Mouse (Mus musculus): ENCODE data around the gene Tmem178b. TPM values are rescaled to one million over a fixed set of nuclear protein-coding genes. Genes with fewer than 3 reads are reported as not detected.
A peak's percentile ranks its signal among the peaks of the same experiment; 100 is the strongest.

The Tmem178b gene
- polyA plus RNA-seq, 1 experiment from 2014 or later = 7.3 TPM

DNA sequence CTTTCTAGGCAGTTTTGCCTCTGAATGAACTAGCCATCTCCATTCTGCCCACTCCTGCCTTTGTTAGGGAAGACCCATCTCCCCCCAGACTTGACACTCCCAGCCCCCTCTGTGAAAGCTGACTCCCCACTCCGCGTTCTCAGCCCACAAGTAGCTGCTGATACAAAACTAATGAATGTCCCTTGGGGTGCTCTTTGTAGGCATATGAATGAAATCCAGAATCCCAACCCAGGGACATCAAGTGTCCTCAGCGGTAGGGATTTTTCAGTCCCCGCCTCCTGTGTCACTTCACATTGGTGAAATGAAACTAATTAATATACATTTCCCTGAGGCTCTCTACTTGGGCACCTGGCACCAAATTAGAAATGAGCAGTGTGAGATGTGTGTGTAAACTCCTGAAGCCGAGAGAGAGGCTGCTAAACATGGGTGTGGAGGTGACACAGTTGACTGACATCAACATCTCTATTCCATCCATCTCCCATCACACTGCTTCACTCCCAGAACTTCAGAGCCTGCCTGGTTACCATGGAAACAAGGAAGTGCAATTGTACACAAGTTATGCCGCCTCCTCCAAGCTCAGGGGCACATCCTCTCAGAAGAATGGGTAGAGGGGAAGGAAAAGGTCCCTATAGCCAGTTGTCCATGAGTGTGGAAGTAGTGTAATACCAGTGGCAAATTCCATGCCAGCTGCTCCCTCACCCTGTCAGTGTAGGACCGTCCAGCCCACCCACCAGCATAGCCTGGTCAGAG lies 142.8 kb downstream of the Tmem178b start:
- DNase-seq (ENCODE audit: low spot score) (no peak), ATAC-seq (ENCODE audit: insufficient read depth, low FRiP score, low TSS enrichment) (no peak)
- peaks cover 3% of the 10 kb centered on the region; the same call in 1 of the 2 replicates for H3K4me1 ChIP-seq (ENCODE audit: control insufficient read depth, insufficient read depth, low read length)
- no peaks in the 10 kb centered on the region for H3K36me3 ChIP-seq (ENCODE audit: control insufficient read depth, insufficient read depth, low read length)
- no peaks in the 10 kb centered on the region for H3K27me3 ChIP-seq (ENCODE audit: control insufficient read depth, insufficient read depth, low read length)
- H3K27ac ChIP-seq (ENCODE audit: low read depth, low read length) = no peak overlapping the region
- H3K4me2 ChIP-seq (ENCODE audit: low read depth) = no peak overlapping the region
- H3K4me3 ChIP-seq (ENCODE audit: low read depth, low read length) = no peak overlapping the region
- WGBS = 47% methylated on average over 7 of the region's 7 CpGs
- H3K9ac ChIP-seq (ENCODE audit: low read length) = no peak overlapping the region
- no peaks in the 10 kb centered on the region for H3K9me3 ChIP-seq (ENCODE audit: control insufficient read depth, low read length)

DNA sequence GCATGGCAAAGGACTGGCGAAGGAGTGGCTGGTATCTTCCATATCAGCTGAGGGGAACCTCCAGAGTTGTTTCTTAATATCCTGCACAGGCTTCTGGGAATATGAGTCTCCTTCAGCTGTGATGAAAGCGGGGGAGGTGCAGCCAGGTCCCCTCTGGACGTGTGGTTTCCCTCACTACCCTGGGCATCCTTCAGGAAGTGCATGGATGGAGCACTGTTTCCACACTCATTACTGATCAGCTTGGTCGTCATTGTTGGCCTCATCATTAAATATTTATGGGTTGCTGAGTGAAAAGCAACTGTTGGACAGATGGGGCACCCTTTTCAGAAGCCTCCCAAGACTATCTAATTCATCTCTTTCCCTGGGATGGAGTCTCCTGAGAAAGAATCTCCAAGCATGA lies 146.3 kb downstream of the Tmem178b start:
- Histone ChIP-seq H3K9ac (ENCODE audit: low read length) (no peak overlapping the region), H3K4me3 (ENCODE audit: low read depth, low read length) (no peak overlapping the region), H3K27me3 (ENCODE audit: control insufficient read depth, insufficient read depth, low read length) (no peaks in the 10 kb centered on the region), H3K27ac (ENCODE audit: low read depth, low read length) (no peak overlapping the region), H3K4me1 (ENCODE audit: control insufficient read depth, insufficient read depth, low read length) (peaks cover 7% of the 10 kb centered on the region; the same call in 1 of the 2 replicates), H3K9me3 (ENCODE audit: control insufficient read depth, low read length) (no peaks in the 10 kb centered on the region), H3K4me2 (ENCODE audit: low read depth) (no peak overlapping the region), H3K36me3 (ENCODE audit: control insufficient read depth, insufficient read depth, low read length) (no peaks in the 10 kb centered on the region)
- ATAC-seq (ENCODE audit: insufficient read depth, low FRiP score, low TSS enrichment) (peak; percentile 86), DNase-seq (ENCODE audit: low spot score) (peak; percentile 61)
- 39% methylated on average over 4 of the region's 4 CpGs for WGBS

DNA sequence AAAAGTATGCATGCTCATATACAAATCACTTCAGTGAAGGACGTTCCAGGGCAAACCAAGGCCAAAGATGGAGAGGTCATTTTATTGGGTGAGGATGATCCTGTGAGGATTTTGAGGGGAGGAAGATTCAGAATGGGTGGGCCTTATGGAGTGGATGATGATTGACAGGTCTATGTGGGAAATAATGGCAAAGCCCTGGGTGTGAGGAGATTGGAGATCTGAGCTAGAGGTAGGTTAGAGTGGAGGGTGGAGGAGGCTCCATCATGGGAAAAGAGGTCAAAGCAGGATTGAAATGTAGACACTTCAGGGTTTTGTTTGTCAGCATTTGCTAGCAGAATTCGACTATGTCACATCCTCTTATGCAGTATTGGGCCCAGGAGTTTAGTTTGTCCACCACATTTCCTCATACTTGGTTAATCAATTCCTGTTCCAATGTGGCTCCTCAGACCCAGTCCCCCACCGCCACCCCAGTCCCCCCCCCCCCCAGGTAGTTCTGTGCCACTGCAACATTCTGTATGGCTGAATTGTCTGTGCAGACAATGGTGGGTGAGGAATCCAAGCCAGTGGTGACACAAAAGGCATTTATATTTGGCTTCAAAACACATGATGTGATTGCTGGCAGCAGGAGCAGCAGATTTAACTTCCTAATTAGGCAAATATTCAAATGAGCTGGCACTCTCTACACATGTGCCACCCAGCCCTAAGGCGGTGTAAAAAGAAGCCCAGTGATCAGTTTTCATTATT lies 150.7 kb downstream of the Tmem178b start:
- Histone ChIP-seq H3K27ac (ENCODE audit: low read depth, low read length) (0 out of 2 replicates have a peak overlapping the region, but pooled peaks have one; percentile 14), H3K36me3 (ENCODE audit: control insufficient read depth, insufficient read depth, low read length) (no peaks in the 10 kb centered on the region), H3K4me1 (ENCODE audit: control insufficient read depth, insufficient read depth, low read length) (peaks cover 4% of the 10 kb centered on the region; the same call in 1 of the 2 replicates), H3K9me3 (ENCODE audit: control insufficient read depth, low read length) (no peaks in the 10 kb centered on the region), H3K27me3 (ENCODE audit: control insufficient read depth, insufficient read depth, low read length) (no peaks in the 10 kb centered on the region), H3K9ac (ENCODE audit: low read length) (no peak overlapping the region), H3K4me3 (ENCODE audit: low read depth, low read length) (no peak overlapping the region), H3K4me2 (ENCODE audit: low read depth) (no peak overlapping the region)
- 80% methylated on average over 4 of the region's 4 CpGs for WGBS
- ATAC-seq (ENCODE audit: insufficient read depth, low FRiP score, low TSS enrichment) = peak; percentile 45; the same call in 1 of the 2 replicates
- DNase-seq (ENCODE audit: low spot score) = no peak

DNA sequence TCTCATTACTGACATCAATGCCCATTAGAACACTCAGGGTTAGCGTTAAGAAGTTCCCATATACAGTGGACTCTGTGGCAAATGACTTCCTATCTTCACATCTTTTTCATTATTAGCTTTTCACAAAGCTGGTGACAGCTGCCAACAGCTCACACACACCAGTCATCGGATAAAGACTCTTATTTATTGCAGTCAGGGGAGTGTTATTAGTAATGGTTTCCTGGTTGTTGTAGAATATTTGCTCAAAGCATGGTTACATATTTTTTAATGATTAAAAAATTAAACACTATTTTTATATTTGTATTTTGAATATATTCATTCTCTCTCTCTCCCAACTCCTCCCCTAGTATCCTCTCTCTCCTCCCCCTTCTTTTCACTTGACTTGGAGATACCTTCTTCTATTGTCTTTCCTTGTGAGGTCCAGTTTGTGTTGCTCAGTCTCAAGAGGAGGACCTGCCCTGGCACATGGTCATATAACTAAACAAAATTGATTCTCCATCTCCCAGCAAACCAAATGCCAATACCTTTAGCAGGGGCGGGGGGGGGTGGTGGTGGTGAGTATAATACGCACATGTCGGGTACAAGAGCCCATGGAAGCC lies 151.4 kb downstream of the Tmem178b start:
- no peak overlapping the region for H3K9ac ChIP-seq (ENCODE audit: low read length)
- no peak overlapping the region for H3K4me2 ChIP-seq (ENCODE audit: low read depth)
- WGBS = 79% methylated on average over 5 of the region's 5 CpGs
- ATAC-seq (ENCODE audit: insufficient read depth, low FRiP score, low TSS enrichment) = no peak
- H3K27me3 ChIP-seq (ENCODE audit: control insufficient read depth, insufficient read depth, low read length) = no peaks in the 10 kb centered on the region
- peaks cover 4% of the 10 kb centered on the region; the same call in 1 of the 2 replicates for H3K4me1 ChIP-seq (ENCODE audit: control insufficient read depth, insufficient read depth, low read length)
- 0 out of 2 replicates have a peak overlapping the region, but pooled peaks have one; percentile 14 for H3K27ac ChIP-seq (ENCODE audit: low read depth, low read length)
- no peaks in the 10 kb centered on the region for H3K36me3 ChIP-seq (ENCODE audit: control insufficient read depth, insufficient read depth, low read length)
- H3K4me3 ChIP-seq (ENCODE audit: low read depth, low read length) = no peak overlapping the region
- H3K9me3 ChIP-seq (ENCODE audit: control insufficient read depth, low read length) = no peaks in the 10 kb centered on the region
- DNase-seq (ENCODE audit: low spot score) = no peak

DNA sequence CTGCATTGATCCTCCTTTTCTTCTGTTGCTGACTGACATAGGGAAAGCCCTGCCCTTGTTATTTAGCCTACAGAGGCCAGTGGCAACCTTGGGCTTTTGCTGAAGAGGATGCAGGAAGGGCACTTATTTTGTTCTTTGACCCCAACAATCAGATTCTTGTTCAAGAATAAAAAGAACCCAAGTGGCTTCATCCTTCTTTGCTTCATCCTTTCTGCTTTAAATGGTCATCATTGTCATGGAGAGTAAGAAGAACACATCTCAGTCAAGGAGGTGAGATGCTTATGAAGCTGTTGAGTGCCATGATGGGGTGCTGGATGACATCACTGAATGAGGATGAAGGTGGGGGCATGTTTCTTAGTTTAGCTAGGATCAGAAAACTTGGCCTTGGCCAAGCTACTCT lies 159.8 kb downstream of the Tmem178b start:
- Histone ChIP-seq H3K4me1 (ENCODE audit: control insufficient read depth, insufficient read depth, low read length) (no peaks in the 10 kb centered on the region), H3K36me3 (ENCODE audit: control insufficient read depth, insufficient read depth, low read length) (no peaks in the 10 kb centered on the region), H3K9ac (ENCODE audit: low read length) (no peak overlapping the region), H3K27ac (ENCODE audit: low read depth, low read length) (no peak overlapping the region), H3K4me3 (ENCODE audit: low read depth, low read length) (no peak overlapping the region), H3K27me3 (ENCODE audit: control insufficient read depth, insufficient read depth, low read length) (no peaks in the 10 kb centered on the region), H3K4me2 (ENCODE audit: low read depth) (no peak overlapping the region), H3K9me3 (ENCODE audit: control insufficient read depth, low read length) (no peaks in the 10 kb centered on the region)
- DNase-seq (ENCODE audit: low spot score) (no peak), ATAC-seq (ENCODE audit: insufficient read depth, low FRiP score, low TSS enrichment) (no peak)

DNA sequence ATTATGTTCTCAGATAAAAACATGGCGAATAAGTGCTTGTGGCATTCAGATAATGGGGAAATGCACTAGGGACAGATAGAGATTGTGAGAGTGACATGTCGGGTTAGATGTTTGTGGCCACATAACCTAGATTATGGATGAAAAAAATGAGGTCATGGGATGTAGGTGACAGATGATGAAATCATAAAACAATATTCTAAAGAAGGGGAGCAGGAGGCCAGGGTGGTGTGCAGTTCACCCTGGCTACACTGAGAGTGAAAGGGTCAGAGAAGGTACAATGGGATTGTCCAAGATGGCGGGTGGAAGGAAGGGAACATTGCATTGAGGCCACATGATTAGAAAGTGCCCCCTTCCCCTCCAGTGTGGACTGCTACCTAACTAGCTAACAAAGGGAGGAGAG lies 160.9 kb downstream of the Tmem178b start:
- no peaks in the 10 kb centered on the region for H3K36me3 ChIP-seq (ENCODE audit: control insufficient read depth, insufficient read depth, low read length)
- no peaks in the 10 kb centered on the region for H3K9me3 ChIP-seq (ENCODE audit: control insufficient read depth, low read length)
- H3K4me2 ChIP-seq (ENCODE audit: low read depth) = no peak overlapping the region
- no peaks in the 10 kb centered on the region for H3K27me3 ChIP-seq (ENCODE audit: control insufficient read depth, insufficient read depth, low read length)
- ATAC-seq (ENCODE audit: insufficient read depth, low FRiP score, low TSS enrichment) (no peak), DNase-seq (ENCODE audit: low spot score) (no peak)
- no peak overlapping the region for H3K27ac ChIP-seq (ENCODE audit: low read depth, low read length)
- 89% methylated on average over 3 of the region's 3 CpGs for WGBS
- H3K9ac ChIP-seq (ENCODE audit: low read length) = no peak overlapping the region
- H3K4me3 ChIP-seq (ENCODE audit: low read depth, low read length) = no peak overlapping the region
- H3K4me1 ChIP-seq (ENCODE audit: control insufficient read depth, insufficient read depth, low read length) = no peaks in the 10 kb centered on the region

DNA sequence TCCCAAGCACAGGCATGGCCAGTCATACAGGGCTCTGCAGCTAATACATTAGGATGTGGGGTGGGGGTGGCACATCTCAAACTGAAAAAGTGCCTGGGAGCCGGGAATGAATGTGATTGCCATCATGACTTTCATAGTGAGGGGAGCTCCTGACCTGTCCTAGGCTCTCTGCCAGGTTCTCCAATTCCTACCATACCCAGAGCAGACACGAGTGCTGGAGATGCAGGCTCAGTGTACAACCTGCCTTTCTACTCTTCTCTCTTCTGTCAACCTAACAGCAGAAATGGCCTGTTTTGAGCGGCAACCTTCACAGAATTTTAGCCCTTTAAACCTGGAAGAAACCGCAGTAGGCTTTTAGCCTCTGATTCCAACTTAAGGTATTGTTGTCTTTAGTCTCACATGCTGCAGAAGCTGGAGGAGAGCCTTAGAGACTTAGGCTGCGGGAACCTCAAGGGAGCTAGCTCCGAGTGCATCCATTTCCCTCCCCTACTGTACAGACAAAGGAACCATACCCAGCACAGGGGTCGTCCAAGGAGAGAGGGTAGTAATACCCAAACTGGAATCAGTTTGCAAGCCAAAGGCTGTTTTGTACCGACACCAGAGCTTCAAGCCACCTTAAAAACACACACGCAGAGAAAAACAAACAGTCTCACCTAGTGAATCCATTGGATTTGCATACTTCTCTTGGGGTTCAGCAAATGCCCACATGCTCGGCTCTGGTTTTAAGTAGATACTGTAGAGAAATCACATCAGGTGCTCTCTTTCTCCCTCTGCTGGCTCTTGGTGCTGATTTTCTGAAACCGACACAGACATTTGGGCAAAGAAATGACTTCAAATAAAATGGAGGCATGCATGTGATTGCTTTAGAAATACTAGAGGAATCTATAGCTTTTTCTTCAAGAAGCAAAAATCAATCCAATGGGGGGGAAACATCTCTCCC lies 176.2 kb downstream of the Tmem178b start:
- DNase-seq (ENCODE audit: low spot score) (peak; percentile 53), ATAC-seq (ENCODE audit: insufficient read depth, low FRiP score, low TSS enrichment) (no peak)
- Histone ChIP-seq H3K27me3 (ENCODE audit: control insufficient read depth, insufficient read depth, low read length) (no peaks in the 10 kb centered on the region), H3K4me1 (ENCODE audit: control insufficient read depth, insufficient read depth, low read length) (no peaks in the 10 kb centered on the region), H3K9ac (ENCODE audit: low read length) (no peak overlapping the region; the same call in 1 of the 2 replicates), H3K4me3 (ENCODE audit: low read depth, low read length) (no peak overlapping the region), H3K36me3 (ENCODE audit: control insufficient read depth, insufficient read depth, low read length) (no peaks in the 10 kb centered on the region), H3K9me3 (ENCODE audit: control insufficient read depth, low read length) (no peaks in the 10 kb centered on the region), H3K27ac (ENCODE audit: low read depth, low read length) (no peak overlapping the region), H3K4me2 (ENCODE audit: low read depth) (no peak overlapping the region)
- 45% methylated on average over 11 of the region's 11 CpGs for WGBS

DNA sequence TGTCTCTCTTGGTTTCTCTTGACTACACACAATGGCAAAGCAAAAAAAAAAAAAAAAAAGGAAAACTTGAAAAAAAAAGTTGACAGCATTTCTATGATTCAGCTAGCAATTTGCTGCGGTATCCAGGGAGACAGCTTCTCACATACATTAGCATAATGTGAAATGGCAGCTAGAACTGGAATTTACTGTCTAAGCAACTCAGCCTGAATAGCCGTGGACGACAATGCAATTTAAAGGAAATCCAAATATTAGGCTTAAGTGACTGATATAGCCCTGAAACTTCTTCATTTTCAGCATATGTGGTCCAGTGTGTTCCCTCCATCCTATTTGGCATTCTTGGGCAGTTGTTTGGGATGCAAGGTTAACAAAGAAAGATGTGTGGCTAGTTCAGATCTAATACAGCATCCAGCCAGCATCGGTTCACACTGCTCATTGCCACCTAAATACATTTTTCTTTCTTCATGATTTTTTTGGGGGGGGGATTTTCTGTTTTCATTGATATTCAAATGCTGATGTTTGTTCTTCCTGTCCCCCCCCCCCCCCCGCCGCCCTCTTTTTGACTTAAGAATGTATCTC lies 176.9 kb downstream of the Tmem178b start:
- Histone ChIP-seq H3K9me3 (ENCODE audit: control insufficient read depth, low read length) (no peaks in the 10 kb centered on the region), H3K4me2 (ENCODE audit: low read depth) (no peak overlapping the region), H3K9ac (ENCODE audit: low read length) (no peak overlapping the region), H3K36me3 (ENCODE audit: control insufficient read depth, insufficient read depth, low read length) (no peaks in the 10 kb centered on the region), H3K27ac (ENCODE audit: low read depth, low read length) (no peak overlapping the region), H3K4me3 (ENCODE audit: low read depth, low read length) (no peak overlapping the region), H3K4me1 (ENCODE audit: control insufficient read depth, insufficient read depth, low read length) (no peaks in the 10 kb centered on the region), H3K27me3 (ENCODE audit: control insufficient read depth, insufficient read depth, low read length) (no peaks in the 10 kb centered on the region)
- WGBS = 60% methylated on average over 5 of the region's 6 CpGs
- DNase-seq (ENCODE audit: low spot score) (no peak), ATAC-seq (ENCODE audit: insufficient read depth, low FRiP score, low TSS enrichment) (no peak)
